Mouse (Mus musculus) brain, embryonic 14.5 days (tissue): Measurements from ENCODE around the gene Mpz. TPM values are rescaled to one million over a fixed set of nuclear protein-coding genes. Genes with fewer than 3 reads are reported as not detected.
"Not testable (repeated sequence)": the region's sequence is repeated elsewhere in the genome, so short reads cannot be mapped to it uniquely, and the experiment has no call there.

Experiments used
- DNase-seq: peaks from one replicate; pipeline ENCODE4 v3.0.0-alpha.2; 2011; ENCODE audit warnings: low read depth
- CTCF ChIP-seq: fragments of 200-500 bp; IDR thresholded peaks from 2 replicates; pipeline ENCODE4 v1.5.1; 2012; ENCODE audit warnings: inconsistent platforms, mild to moderate bottlenecking, moderate library complexity, borderline replicate concordance; ENCODE audit not compliant: insufficient read depth, insufficient read length; ENCODE audit errors: extremely low read depth
- POLR2A ChIP-seq: fragments of 200-500 bp; IDR thresholded peaks from 2 replicates; pipeline ENCODE4 v1.6.1; 2012; ENCODE audit warnings: mild to moderate bottlenecking, inconsistent platforms, borderline replicate concordance; ENCODE audit not compliant: poor library complexity, insufficient read depth, insufficient read length, severe bottlenecking; ENCODE audit errors: extremely low read depth
- polyA plus RNA-seq: library from polyadenylated mRNA; depleted of rRNA; stranded (reverse); fragments of >200 nt; gene quantifications from 2 replicates; pipeline ENCODE4 v1.2.3, GENCODE M21; 2012

The Mpz gene
- polyA plus RNA-seq, 1 experiment, result 5.1 TPM

- no peak for DNase-seq
- TF ChIP-seq CTCF (no peak), POLR2A (no peak)
Observed at GRCm38 (mm10) chr1:171130971-171131370, 19.5 kb upstream of the Mpz start.

GRCm38 (mm10) chr1:171135600-171135999, 14.9 kb upstream of the Mpz start:
- no peak for TF ChIP-seq POLR2A
- no peak for TF ChIP-seq CTCF
- DNase-seq, result no peak

- not testable (repeated sequence) for DNase-seq
Observed at GRCm38 (mm10) chr1:171137486-171138155, 12.9 kb upstream of the Mpz start.

- not testable (repeated sequence) for DNase-seq
Observed at GRCm38 (mm10) chr1:171142981-171143380, 7.5 kb upstream of the Mpz start.

GRCm38 (mm10) chr1:171150838-171151391, 404 bp downstream of the Mpz start:
- DNase-seq, result peak; percentile 44
- no peak for TF ChIP-seq CTCF
- no peak for TF ChIP-seq POLR2A

GRCm38 (mm10) chr1:171151966-171152365, 1.5 kb downstream of the Mpz start:
- TF ChIP-seq CTCF, result no peak
- no peak for TF ChIP-seq POLR2A
- no peak for DNase-seq

- TF ChIP-seq POLR2A, result no peak
- no peak for TF ChIP-seq CTCF
- DNase-seq, result no peak
Observed at GRCm38 (mm10) chr1:171156644-171157043, 6.1 kb downstream of the Mpz start.

- DNase-seq, result no peak
- TF ChIP-seq POLR2A, result no peak
- no peak for TF ChIP-seq CTCF
Observed at GRCm38 (mm10) chr1:171157965-171158364, 7.5 kb downstream of the Mpz start.

- DNase-seq, result no peak
- TF ChIP-seq POLR2A (no peak), CTCF (no peak)
Observed at GRCm38 (mm10) chr1:171159485-171159975, 9.0 kb downstream of the Mpz start.

- DNase-seq, result no peak
Observed at GRCm38 (mm10) chr1:171162526-171162925, 12.0 kb downstream of the Mpz start.

GRCm38 (mm10) chr1:171164258-171164657, 13.7 kb downstream of the Mpz start:
- peak; percentile 30 for DNase-seq
- TF ChIP-seq POLR2A, result no peak
- TF ChIP-seq CTCF, result peak; percentile 40; the same call in 1 of the 2 replicates

More at GRCm38 (mm10) chr1:171162526-171162925, 12.0 kb downstream of the Mpz start:
- TF ChIP-seq CTCF (no peak), POLR2A (no peak)

- TF ChIP-seq CTCF (no peak), POLR2A (no peak)
- DNase-seq, result no peak
Observed at GRCm38 (mm10) chr1:171165629-171166345, 15.3 kb downstream of the Mpz start.

GRCm38 (mm10) chr1:171168906-171169305, 18.4 kb downstream of the Mpz start:
- no peak for DNase-seq
- TF ChIP-seq CTCF (no peak), POLR2A (no peak)
